Mouse (Mus musculus): ENCODE results near the gene Adgrg6.

The Adgrg6 gene

GRCm38 (mm10) chr10:14544941-14545717 is at the start of gene Adgrg6:
Gene Adgrg6, minus strand, starts transcription at chr10:14545659.
- DNase-seq (ENCODE audit: low spot score): peak; percentile 38

- no peak for DNase-seq (ENCODE audit: low spot score)
Observed at GRCm38 (mm10) chr10:14592215-14592614, 46.8 kb upstream of the Adgrg6 start.

- no peak for DNase-seq (ENCODE audit: low spot score)
Observed at GRCm38 (mm10) chr10:14590816-14591215, 45.4 kb upstream of the Adgrg6 start.

- DNase-seq (ENCODE audit: low spot score): no peak
Observed at GRCm38 (mm10) chr10:14589667-14590066, 44.2 kb upstream of the Adgrg6 start.

GRCm38 (mm10) chr10:14583496-14583895 is 38.0 kb upstream of the Adgrg6 start:
- no peak for DNase-seq (ENCODE audit: low spot score)

- DNase-seq (ENCODE audit: low spot score): peak; percentile 13
Observed at GRCm38 (mm10) chr10:14574255-14574654, 28.8 kb upstream of the Adgrg6 start.

- no peak for DNase-seq (ENCODE audit: low spot score)
Observed at GRCm38 (mm10) chr10:14571143-14571542, 25.7 kb upstream of the Adgrg6 start.

GRCm38 (mm10) chr10:14570616-14571015 is 25.2 kb upstream of the Adgrg6 start:
- DNase-seq (ENCODE audit: low spot score): no peak

GRCm38 (mm10) chr10:14546111-14546551 is 672 bp upstream of the Adgrg6 start:
- DNase-seq (ENCODE audit: low spot score): peak; percentile 56

GRCm38 (mm10) chr10:14544608-14544940 is 885 bp downstream of the Adgrg6 start:
- DNase-seq (ENCODE audit: low spot score): peak; percentile 45

GRCm38 (mm10) chr10:14543511-14544067 is 1.9 kb downstream of the Adgrg6 start:
- no peak for DNase-seq (ENCODE audit: low spot score)

- no peak for DNase-seq (ENCODE audit: low spot score)
Observed at GRCm38 (mm10) chr10:14537102-14537501, 8.4 kb downstream of the Adgrg6 start.

- no peak for DNase-seq (ENCODE audit: low spot score)
Observed at GRCm38 (mm10) chr10:14531090-14531489, 14.4 kb downstream of the Adgrg6 start.

GRCm38 (mm10) chr10:14530670-14531069 is 14.8 kb downstream of the Adgrg6 start:
- DNase-seq (ENCODE audit: low spot score): no peak

- DNase-seq (ENCODE audit: low spot score): no peak
Observed at GRCm38 (mm10) chr10:14527765-14528164, 17.7 kb downstream of the Adgrg6 start.

GRCm38 (mm10) chr10:14522729-14523128 is 22.7 kb downstream of the Adgrg6 start:
- no peak for DNase-seq (ENCODE audit: low spot score)

GRCm38 (mm10) chr10:14520912-14521675 is 24.4 kb downstream of the Adgrg6 start:
- no peak for DNase-seq (ENCODE audit: low spot score)

- DNase-seq (ENCODE audit: low spot score): peak; percentile 5
Observed at GRCm38 (mm10) chr10:14517909-14518308, 27.6 kb downstream of the Adgrg6 start.

GRCm38 (mm10) chr10:14511904-14512663 is 33.4 kb downstream of the Adgrg6 start:
- peak; percentile 36 for DNase-seq (ENCODE audit: low spot score)

GRCm38 (mm10) chr10:14511157-14511556 is 34.3 kb downstream of the Adgrg6 start:
- DNase-seq (ENCODE audit: low spot score): no peak

- no peak for DNase-seq (ENCODE audit: low spot score)
Observed at GRCm38 (mm10) chr10:14495658-14496057, 49.8 kb downstream of the Adgrg6 start.

GRCm38 (mm10) chr10:14495204-14495603 is 50.3 kb downstream of the Adgrg6 start:
- DNase-seq (ENCODE audit: low spot score): no peak
